Mouse (Mus musculus) kidney, adult 2 months (tissue): Measurements from ENCODE around the gene Dusp15. TPM values are rescaled to one million over a fixed set of nuclear protein-coding genes. Genes with fewer than 3 reads are reported as not detected.

ENCODE experiments used
- DNase-seq: peaks from one replicate; pipeline ENCODE4 v3.0.0; 2021
- H3K27ac ChIP-seq: fragments of 200-500 bp; 2 replicates; pipeline ENCODE4 v1.5.1; 2012; ENCODE audit warnings: low read depth, low read length, control low read depth, inconsistent platforms; ENCODE audit not compliant: insufficient read depth
- H3K27me3 ChIP-seq: fragments of 200-500 bp; replicated peaks from 2 replicates; pipeline ENCODE4 v1.6.1; 2012; ENCODE audit warnings: mild to moderate bottlenecking, moderate library complexity, low read length, inconsistent platforms; ENCODE audit not compliant: control insufficient read depth, insufficient read depth
- H3K36me3 ChIP-seq: fragments of 200-500 bp; 2 replicates; pipeline ENCODE4 v1.6.1; 2012; ENCODE audit warnings: mild to moderate bottlenecking, moderate library complexity, low read length, inconsistent platforms; ENCODE audit not compliant: control insufficient read depth, insufficient read depth
- H3K4me1 ChIP-seq: fragments of 200-500 bp; 2 replicates; pipeline ENCODE4 v1.6.1; 2011; ENCODE audit warnings: low read length; ENCODE audit not compliant: control insufficient read depth, insufficient read depth
- H3K4me3 ChIP-seq: fragments of 200-500 bp; 2 replicates; pipeline ENCODE4 v1.5.1; 2011; ENCODE audit warnings: mild to moderate bottlenecking, low read depth, low read length, control low read depth; ENCODE audit not compliant: insufficient read depth
- CTCF ChIP-seq: fragments of 200-500 bp; conservative IDR thresholded peaks from 2 replicates; pipeline ENCODE4 v1.5.1; 2011; ENCODE audit warnings: low read depth, mild to moderate bottlenecking, control low read depth, low read length, moderate library complexity, mixed read lengths; ENCODE audit not compliant: insufficient read depth, insufficient read length
- POLR2A ChIP-seq: fragments of 200-500 bp; IDR thresholded peaks from one replicate; pipeline ENCODE4 v1.6.1; 2011; ENCODE audit warnings: low read depth, low read length, control low read depth
- WGBS: fragments of 180-500 bp; shearing (Covaris S2); methylation state at CpG from one replicate; pipeline ENCODE4 v1.1.7; 2018; 5-methylcytosine and 5-hydroxymethylcytosine counted together
- polyA plus RNA-seq: library from polyadenylated mRNA; depleted of rRNA; stranded (reverse); fragments of >200 nt; gene quantifications from 2 replicates; pipeline ENCODE4 v1.2.3, GENCODE M21; 2012

The Dusp15 gene
- polyA plus RNA-seq, 1 experiment: 12.3 TPM

DNA sequence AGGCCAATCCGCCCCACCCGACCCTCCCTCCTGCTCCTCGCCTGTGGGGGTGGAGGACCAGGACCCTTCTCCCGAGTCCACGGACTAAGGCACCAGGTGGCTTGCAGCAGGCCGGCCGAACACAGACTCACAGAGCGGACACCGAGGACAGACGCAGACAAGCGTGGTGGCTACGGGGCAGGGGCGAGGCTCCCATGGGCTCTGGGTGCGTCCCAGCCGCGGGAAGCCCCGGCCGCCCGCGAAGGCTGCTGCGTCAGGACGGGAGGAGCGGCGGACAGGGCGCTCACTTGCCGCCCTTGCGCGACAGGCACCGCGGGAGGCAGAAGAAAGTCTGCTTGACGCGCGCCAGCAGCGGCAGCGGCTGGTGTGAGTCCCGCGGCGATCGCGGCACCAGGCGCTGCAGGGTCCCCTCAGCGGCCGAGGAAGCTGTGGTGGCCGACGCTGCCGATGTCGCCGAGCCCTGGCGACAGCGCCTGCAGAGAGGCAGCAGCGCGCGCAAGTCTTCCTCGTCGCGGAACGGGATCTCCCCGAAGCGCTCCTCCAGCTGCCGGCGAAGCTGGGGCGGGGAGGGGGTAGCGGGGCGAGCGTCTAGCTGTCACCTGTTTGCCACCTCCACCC lies 8.5 kb downstream of the Dusp15 start:
- no peak for DNase-seq
- Histone ChIP-seq H3K36me3 (no peaks in the 10 kb centered on the region), H3K4me1 (no peaks in the 10 kb centered on the region), H3K27ac (no peak overlapping the region), H3K27me3 (no peaks in the 10 kb centered on the region), H3K4me3 (0 out of 2 replicates have a peak overlapping the region, but pooled peaks have one; percentile 7)
- WGBS: 3% methylated on average over 65 of the region's 65 CpGs
- TF ChIP-seq POLR2A (no peak), CTCF (no peak)

GRCm38 (mm10) chr2:152941776-152942175 lies 9.7 kb downstream of the Dusp15 start:
- no peaks in the 10 kb centered on the region for H3K36me3 ChIP-seq
- H3K4me1 ChIP-seq: no peaks in the 10 kb centered on the region
- H3K27ac ChIP-seq: no peak overlapping the region
- 46% methylated on average over 7 of the region's 7 CpGs for WGBS
- H3K27me3 ChIP-seq: no peaks in the 10 kb centered on the region
- TF ChIP-seq POLR2A (no peak), CTCF (no peak)
- DNase-seq: no peak
- H3K4me3 ChIP-seq: no peak overlapping the region

GRCm38 (mm10) chr2:152941106-152941505 lies 10.4 kb downstream of the Dusp15 start:
- DNase-seq: no peak
- no peaks in the 10 kb centered on the region for H3K36me3 ChIP-seq
- H3K4me1 ChIP-seq: no peaks in the 10 kb centered on the region
- H3K27me3 ChIP-seq: no peaks in the 10 kb centered on the region
- H3K4me3 ChIP-seq: no peak overlapping the region
- TF ChIP-seq POLR2A: no peak
- no peak for TF ChIP-seq CTCF
- WGBS: 72% methylated on average over 6 of the region's 6 CpGs
- no peak overlapping the region for H3K27ac ChIP-seq

DNA sequence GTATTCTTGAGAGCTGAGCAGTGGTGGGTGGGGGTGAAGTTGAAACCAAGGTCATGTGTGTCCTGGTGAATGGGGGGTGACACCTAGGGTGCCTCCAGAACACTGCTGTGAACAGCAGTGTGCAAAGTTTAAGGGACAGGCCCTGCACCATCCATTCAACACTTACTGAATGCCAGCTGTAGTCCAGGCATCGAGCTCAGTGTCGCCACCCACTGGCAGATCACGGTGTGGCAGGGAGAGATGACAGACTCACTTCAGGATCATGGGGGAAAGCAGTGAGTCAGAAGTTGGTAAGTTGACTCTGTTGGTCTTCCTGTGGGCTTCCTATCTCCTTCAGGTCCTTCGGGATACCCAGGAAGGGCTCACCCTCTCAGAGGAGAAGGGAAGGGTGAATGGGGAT lies 11.7 kb downstream of the Dusp15 start:
- H3K27me3 ChIP-seq: no peaks in the 10 kb centered on the region
- WGBS: 14% methylated on average over 4 of the region's 4 CpGs

GRCm38 (mm10) chr2:152933614-152934013 lies 17.9 kb downstream of the Dusp15 start:
- WGBS: 41% methylated on average over 5 of the region's 5 CpGs
- DNase-seq: peak; percentile 64
- no peak for TF ChIP-seq POLR2A
- TF ChIP-seq CTCF: peak; percentile 74
- H3K36me3 ChIP-seq: no peaks in the 10 kb centered on the region
- H3K4me1 ChIP-seq: no peaks in the 10 kb centered on the region
- H3K4me3 ChIP-seq: no peak overlapping the region
- no peaks in the 10 kb centered on the region for H3K27me3 ChIP-seq
- H3K27ac ChIP-seq: peak overlapping the region; percentile 12; the same call in 1 of the 2 replicates

More for the DNA sequence above, 11.7 kb downstream of the Dusp15 start:
- H3K4me1 ChIP-seq: no peaks in the 10 kb centered on the region
- H3K36me3 ChIP-seq: no peaks in the 10 kb centered on the region
- peak; percentile 34 for DNase-seq
- peak; percentile 76 for TF ChIP-seq CTCF
- no peak for TF ChIP-seq POLR2A
- H3K4me3 ChIP-seq: no peak overlapping the region
- no peak overlapping the region for H3K27ac ChIP-seq

- peak within 1 kb of the TSS; percentile 17; the same call in 1 of the 2 replicates for H3K27ac ChIP-seq
- no peaks in the 10 kb centered on the region for H3K36me3 ChIP-seq
- TF ChIP-seq POLR2A (no peak), CTCF (no peak)
- DNase-seq: peak; percentile 70
- 29% methylated on average over 9 of the region's 9 CpGs for WGBS
- no peaks in the 10 kb centered on the region for H3K27me3 ChIP-seq
- H3K4me1 ChIP-seq: no peaks in the 10 kb centered on the region
- peak within 1 kb of the TSS; percentile 47 for H3K4me3 ChIP-seq
Measured at GRCm38 (mm10) chr2:152933048-152933447, 18.4 kb downstream of the Dusp15 start, which contains the start of gene Foxs1. Gene Foxs1 (minus strand): TSS chr2:152933208.

- Histone ChIP-seq H3K27ac (0 out of 2 replicates have a peak overlapping the region, but pooled peaks have one; percentile 17), H3K4me3 (peak overlapping the region; percentile 47), H3K4me1 (0 out of 2 replicates have a peak, but pooled peaks cover 5% of the 10 kb centered on the region), H3K27me3 (no peaks in the 10 kb centered on the region), H3K36me3 (no peaks in the 10 kb centered on the region)
- WGBS: 51% methylated on average over 12 of the region's 12 CpGs
- TF ChIP-seq POLR2A: no peak
- TF ChIP-seq CTCF: no peak
- peak; percentile 38 for DNase-seq
Measured at GRCm38 (mm10) chr2:152931456-152932160, 19.9 kb downstream of the Dusp15 start.
